Mouse (Mus musculus) activated CD4-positive, CD25-positive, alpha-beta regulatory T cell, adult 4 months (primary cell): Measurements from ENCODE around the gene Kmt2d. TPM values are rescaled to one million over a fixed set of nuclear protein-coding genes. Genes with fewer than 3 reads are reported as not detected.

Experiments used
- ATAC-seq: one replicate; pipeline ENCODE4 v1.8.0; 2017
- polyA plus RNA-seq, 2 experiments: library from polyadenylated mRNA; unstranded; fragments of 100-300 nt; shearing (Covaris generic); gene quantifications; one replicate each; pipeline ENCODE4 v1.2.1; 2017

Gene Kmt2d
- polyA plus RNA-seq, 2 experiments from 2014 or later, result 21.7 to 29.2 TPM

GRCm38 (mm10) chr15:98886667-98887387 lies 15.8 kb upstream of the Kmt2d start:
- ATAC-seq, result no peak

- no peak for ATAC-seq
Measured at GRCm38 (mm10) chr15:98884106-98884505, 13.1 kb upstream of the Kmt2d start.

GRCm38 (mm10) chr15:98883661-98884060 lies 12.7 kb upstream of the Kmt2d start:
- ATAC-seq, result no peak

GRCm38 (mm10) chr15:98881656-98882008 lies 10.6 kb upstream of the Kmt2d start:
- ATAC-seq, result no peak

GRCm38 (mm10) chr15:98880978-98881655 lies 10.1 kb upstream of the Kmt2d start:
- ATAC-seq, result peak; percentile 84

GRCm38 (mm10) chr15:98877331-98877730 lies 6.3 kb upstream of the Kmt2d start:
- ATAC-seq, result no peak

GRCm38 (mm10) chr15:98871916-98872888 lies 1.2 kb upstream of the Kmt2d start:
- ATAC-seq, result peak; percentile 64

- ATAC-seq, result no peak
Measured at GRCm38 (mm10) chr15:98870179-98871069, 580 bp downstream of the Kmt2d start.

GRCm38 (mm10) chr15:98869342-98870178 lies 1.4 kb downstream of the Kmt2d start:
- no peak for ATAC-seq

- no peak for ATAC-seq
Measured at GRCm38 (mm10) chr15:98868346-98869063, 2.5 kb downstream of the Kmt2d start.

GRCm38 (mm10) chr15:98867321-98867720 lies 3.7 kb downstream of the Kmt2d start:
- peak; percentile 64 for ATAC-seq

- no peak for ATAC-seq
Measured at GRCm38 (mm10) chr15:98866501-98866900, 4.5 kb downstream of the Kmt2d start.

- no peak for ATAC-seq
Measured at GRCm38 (mm10) chr15:98865771-98866170, 5.2 kb downstream of the Kmt2d start.

GRCm38 (mm10) chr15:98864951-98865350 lies 6.1 kb downstream of the Kmt2d start:
- no peak for ATAC-seq

GRCm38 (mm10) chr15:98863451-98863958 lies 7.5 kb downstream of the Kmt2d start:
- no peak for ATAC-seq

GRCm38 (mm10) chr15:98861701-98862410 lies 9.1 kb downstream of the Kmt2d start:
- ATAC-seq, result no peak

GRCm38 (mm10) chr15:98860921-98861320 lies 10.1 kb downstream of the Kmt2d start:
- ATAC-seq, result no peak

GRCm38 (mm10) chr15:98859319-98860043 lies 11.5 kb downstream of the Kmt2d start:
- ATAC-seq, result no peak

GRCm38 (mm10) chr15:98854214-98854613 lies 16.8 kb downstream of the Kmt2d start:
- no peak for ATAC-seq
